Mouse (Mus musculus): Measurements from ENCODE around the gene Cacna1e.

Cacna1e gene

GRCm38 (mm10) chr1:154884275-154885206 is at the start of gene Cacna1e:
Gene Cacna1e, minus strand, starts transcription at chr1:154884501.
- DNase-seq (ENCODE audit: low spot score) = no peak

DNA sequence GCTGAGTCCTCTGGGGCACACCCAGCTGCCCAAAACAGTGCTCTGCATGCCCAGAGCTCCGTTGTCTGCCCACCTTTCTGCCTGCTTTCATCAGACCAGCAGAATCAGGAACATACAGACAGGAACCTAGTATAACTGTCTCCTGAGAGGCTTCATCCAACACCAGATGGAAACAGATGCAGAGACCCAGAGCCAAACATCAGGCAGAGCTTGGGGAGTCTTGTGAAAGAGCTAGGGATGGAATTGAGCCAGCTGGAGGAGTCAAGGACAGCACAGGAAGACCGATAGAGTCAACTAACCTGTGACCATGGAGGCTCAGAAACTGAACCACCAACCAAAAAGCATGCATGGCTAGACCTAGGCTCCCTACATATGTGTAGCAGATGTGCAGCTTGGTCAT is 34.1 kb upstream of the Cacna1e start:
- no peak for DNase-seq (ENCODE audit: low spot score)

DNA sequence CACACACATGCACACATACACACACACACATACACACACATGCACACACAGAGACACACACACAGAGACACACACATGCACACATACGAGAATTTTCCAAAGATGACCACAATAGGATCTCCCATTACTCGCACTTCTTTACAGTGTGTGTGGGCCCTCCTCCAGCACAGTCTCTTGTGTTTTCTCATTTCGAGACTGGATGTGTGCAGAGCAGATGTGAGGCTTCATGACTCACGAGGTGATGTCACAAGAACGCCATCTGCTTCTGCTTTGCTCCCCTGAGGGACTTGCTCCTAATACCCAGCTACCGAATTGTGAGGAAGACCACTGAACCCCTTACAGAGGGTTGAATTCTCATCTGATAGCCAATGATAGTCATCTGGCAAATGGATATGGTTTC is 33.1 kb upstream of the Cacna1e start:
- peak; percentile 22 for DNase-seq (ENCODE audit: low spot score)

- no peak for DNase-seq (ENCODE audit: low spot score)
Observed at GRCm38 (mm10) chr1:154909554-154909953, 25.3 kb upstream of the Cacna1e start.

DNA sequence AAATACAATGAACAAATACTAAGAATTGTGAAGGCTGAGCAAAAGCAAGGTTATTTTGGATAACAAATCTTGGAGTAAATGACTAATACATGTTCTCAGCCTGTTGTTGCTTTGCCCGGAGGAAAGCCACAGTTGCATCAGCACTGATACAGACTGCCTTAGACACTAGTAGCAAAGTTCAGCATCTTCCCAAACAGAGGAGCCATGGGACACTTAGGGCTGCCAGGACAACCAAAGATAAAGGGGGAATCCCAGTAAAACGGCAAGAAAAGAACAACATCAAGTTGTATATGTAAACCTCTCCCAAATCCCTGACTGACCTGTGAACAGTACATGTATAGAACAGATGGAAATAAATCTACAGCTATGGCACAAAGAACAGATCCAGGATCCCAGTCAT is 13.1 kb upstream of the Cacna1e start:
- DNase-seq (ENCODE audit: low spot score) = no peak

DNA sequence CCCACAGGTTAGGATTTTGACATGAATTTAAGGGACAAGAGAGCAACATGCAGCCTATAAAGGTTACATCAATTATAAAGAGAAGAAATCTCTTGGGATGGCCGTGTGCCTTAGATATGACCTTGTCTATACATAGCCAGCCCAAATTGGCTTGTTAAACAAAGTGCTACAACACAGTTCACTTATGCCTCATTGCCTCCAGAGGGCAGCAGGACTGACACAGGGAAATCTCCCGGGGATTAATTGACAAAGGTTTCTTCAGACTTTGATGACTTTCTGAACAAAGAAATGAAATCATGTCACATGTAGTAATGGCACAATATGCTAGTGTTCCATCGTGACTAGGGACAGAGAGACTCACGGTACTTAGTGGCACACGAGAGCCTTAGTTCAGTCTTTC is 5.9 kb upstream of the Cacna1e start:
- no peak for DNase-seq (ENCODE audit: low spot score)

- no peak for DNase-seq (ENCODE audit: low spot score)
Observed at GRCm38 (mm10) chr1:154888495-154888894, 4.2 kb upstream of the Cacna1e start.

DNA sequence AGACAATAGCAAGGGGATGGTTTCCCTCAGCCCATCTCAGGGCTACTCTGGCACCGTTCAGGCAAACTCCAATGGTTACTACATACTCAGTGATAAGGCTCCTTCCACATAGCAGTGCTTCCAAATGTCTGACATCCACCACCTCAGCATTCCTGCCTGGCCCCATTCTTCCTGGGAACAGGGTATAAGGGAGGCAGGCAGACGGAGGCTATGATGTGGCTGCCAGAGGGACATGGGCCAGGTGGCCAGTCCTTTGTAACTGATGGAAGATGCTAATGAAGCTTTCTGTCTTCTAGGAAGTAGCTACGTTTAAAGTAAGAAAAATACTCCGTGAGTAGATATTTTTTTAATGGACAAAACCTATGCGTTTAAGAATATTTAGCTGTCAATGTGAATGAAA is 3.7 kb upstream of the Cacna1e start:
- no peak for DNase-seq (ENCODE audit: low spot score)

DNA sequence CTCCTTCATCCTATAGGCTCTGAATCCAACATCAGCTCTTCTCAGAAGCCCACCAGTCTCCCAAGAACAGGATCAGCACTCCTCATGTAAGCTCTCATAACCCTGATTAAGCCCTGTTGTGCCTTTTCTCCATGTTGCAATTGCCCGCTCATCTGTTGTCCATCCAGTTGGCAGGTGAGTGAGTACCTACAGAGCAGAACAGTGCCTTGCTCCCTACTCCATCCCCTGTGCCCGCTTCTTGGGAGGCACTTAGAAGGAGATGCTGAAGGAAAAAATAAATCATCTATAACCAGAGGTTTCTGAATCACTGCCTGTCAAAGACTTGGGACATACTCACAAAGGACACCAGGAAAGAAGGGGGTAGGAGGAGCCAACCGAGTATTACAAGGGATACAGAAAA is 3.2 kb upstream of the Cacna1e start:
- no peak for DNase-seq (ENCODE audit: low spot score)

- no peak for DNase-seq (ENCODE audit: low spot score)
Observed at GRCm38 (mm10) chr1:154886611-154887010, 2.3 kb upstream of the Cacna1e start.

- no peak for DNase-seq (ENCODE audit: low spot score)
Observed at GRCm38 (mm10) chr1:154885207-154885548, 877 bp upstream of the Cacna1e start.

GRCm38 (mm10) chr1:154883596-154884191 is 607 bp downstream of the Cacna1e start:
- DNase-seq (ENCODE audit: low spot score) = no peak

DNA sequence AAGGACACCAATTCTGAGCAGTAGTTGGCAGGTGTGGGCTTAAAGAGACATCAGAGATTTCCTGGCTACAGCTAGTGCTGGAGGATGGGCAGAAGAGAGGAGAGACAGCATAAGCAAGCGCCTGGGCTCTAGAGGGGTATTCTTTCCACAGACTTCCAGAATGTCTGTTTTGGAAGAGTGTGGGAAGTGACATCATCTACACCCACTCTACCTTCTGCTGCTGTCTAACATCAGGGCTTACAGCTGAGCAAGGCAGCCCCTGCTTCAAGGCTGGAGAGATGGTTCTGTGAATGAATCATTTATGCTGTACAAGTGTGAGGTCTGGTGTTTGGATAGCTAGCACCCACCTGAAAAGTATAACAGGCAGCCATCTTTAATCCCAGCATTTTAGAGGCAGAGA is 18.3 kb downstream of the Cacna1e start:
- DNase-seq (ENCODE audit: low spot score) = no peak

DNA sequence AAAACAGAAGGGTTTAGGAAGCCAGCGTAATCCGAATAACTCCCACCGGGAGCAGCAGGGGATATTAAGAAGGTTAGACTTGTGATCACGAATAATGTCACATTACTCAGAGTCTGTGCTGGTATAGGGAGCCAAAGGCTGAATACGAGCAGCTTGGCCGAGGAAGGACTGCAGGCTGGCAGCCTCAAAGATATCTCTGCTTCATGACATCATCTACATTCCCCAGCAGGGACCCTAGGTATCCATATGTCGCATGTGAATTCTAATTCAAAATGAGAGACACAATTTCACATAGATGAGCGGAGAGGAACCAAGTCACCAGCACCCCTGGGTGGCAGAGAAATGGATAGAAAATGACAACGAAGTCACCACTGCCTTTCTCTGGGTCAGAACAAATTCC is 22.9 kb downstream of the Cacna1e start:
- no peak for DNase-seq (ENCODE audit: low spot score)

- DNase-seq (ENCODE audit: low spot score) = no peak
Observed at GRCm38 (mm10) chr1:154854564-154854963, 29.7 kb downstream of the Cacna1e start.

DNA sequence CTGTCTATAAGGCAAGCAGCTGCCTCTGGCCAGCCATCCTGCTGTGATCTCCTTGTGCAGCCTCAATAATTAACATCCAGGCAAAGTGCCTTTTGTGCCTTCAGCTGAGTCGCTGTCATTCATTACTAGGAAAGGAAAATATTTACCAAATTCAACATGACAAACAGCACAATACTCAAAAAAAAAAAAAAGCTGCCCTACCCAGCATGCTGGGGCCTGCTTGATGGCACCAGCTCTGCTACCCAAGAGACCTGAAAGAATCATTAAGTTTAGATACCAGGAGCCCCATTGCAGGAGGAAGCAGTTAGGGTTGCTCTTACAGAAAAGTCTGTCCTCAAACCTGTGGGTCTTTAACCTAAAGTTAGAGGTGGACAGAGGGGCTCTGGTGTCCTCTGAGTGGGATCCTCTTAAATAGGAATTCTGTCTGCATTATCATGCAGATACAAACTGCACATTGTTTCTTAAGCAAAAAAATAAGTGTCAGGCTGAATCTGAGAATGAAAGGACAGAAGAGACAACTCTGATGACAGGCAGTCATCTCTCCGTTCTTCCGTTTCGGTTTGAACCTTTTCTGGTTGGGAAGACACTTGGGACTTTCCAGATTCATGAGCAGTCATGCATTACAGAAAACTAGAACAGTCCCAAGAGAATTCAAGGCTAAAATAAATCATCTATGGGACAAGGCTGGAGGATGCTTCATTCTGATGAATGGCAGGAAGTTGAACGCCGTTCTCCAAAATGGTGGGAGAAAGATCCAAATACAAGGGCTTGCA is 33.6 kb downstream of the Cacna1e start:
- no peak for DNase-seq (ENCODE audit: low spot score)

DNA sequence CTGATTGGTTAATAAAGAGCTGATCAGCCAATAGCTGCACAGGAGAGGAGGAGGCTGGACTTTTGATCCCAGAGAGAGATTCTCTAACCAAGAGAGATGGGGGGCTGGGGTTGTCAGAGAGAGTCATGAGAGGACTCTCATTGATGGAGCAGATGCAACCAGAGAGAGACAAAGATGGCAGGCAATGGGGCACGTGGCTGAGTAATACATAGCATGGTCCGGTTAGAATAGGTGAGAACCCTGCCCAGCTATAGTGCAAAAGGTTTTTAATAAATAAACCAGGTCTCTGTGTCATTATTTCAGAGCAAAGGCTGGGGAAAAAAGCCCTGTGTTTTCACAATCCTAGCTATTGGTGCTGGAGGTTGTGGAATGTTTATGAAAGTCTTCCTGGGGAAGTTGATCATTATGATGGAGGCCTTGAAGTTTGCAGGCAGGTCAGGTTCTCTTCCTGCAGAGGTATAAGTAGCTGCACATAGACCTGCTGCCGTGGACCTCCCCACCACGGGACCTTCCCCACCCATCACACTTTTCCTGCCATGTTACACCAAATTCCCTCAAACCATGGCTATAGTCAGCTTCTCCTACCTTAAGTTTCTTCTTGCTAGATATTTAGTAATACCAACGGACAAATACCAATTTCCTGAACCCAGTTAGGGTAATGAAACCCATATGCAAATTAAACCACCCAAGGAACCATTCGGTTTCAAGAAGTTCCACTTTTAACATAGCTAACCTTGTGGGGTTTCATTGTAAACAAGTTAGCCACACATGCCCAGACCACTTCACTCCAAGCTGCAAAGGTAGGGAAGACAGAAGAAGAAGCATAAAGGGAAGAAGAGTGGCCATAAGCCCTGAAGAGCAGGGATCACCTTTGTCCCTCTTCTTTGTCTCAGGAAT is 35.4 kb downstream of the Cacna1e start:
- DNase-seq (ENCODE audit: low spot score) = no peak

GRCm38 (mm10) chr1:154846900-154847299 is 37.4 kb downstream of the Cacna1e start:
- DNase-seq (ENCODE audit: low spot score) = no peak

GRCm38 (mm10) chr1:154843427-154843826 is 40.9 kb downstream of the Cacna1e start:
- no peak for DNase-seq (ENCODE audit: low spot score)

- no peak for DNase-seq (ENCODE audit: low spot score)
Observed at GRCm38 (mm10) chr1:154842336-154842735, 42.0 kb downstream of the Cacna1e start.

GRCm38 (mm10) chr1:154841057-154841630 is 43.2 kb downstream of the Cacna1e start:
- no peak for DNase-seq (ENCODE audit: low spot score)
